Mouse (Mus musculus): ENCODE data around the gene Calhm1.
"Not testable (repeated sequence)": the region's sequence is repeated elsewhere in the genome, so short reads cannot be mapped to it uniquely, and the experiment has no call there.

Calhm1 gene

GRCm38 (mm10) chr19:47152062-47152369 is 8.0 kb upstream of the Calhm1 start:
- no peak for DNase-seq

- DNase-seq = peak in 1 of 2 experiments; percentile 19
Measured at GRCm38 (mm10) chr19:47151332-47152061, 7.4 kb upstream of the Calhm1 start.

- DNase-seq = no peak
Measured at GRCm38 (mm10) chr19:47149854-47150253, 5.8 kb upstream of the Calhm1 start.

GRCm38 (mm10) chr19:47148267-47148847 is 4.3 kb upstream of the Calhm1 start:
- DNase-seq = no peak

GRCm38 (mm10) chr19:47142438-47142837 is 1.6 kb downstream of the Calhm1 start:
- no peak for DNase-seq

GRCm38 (mm10) chr19:47139611-47140010 is 4.4 kb downstream of the Calhm1 start:
- not testable (repeated sequence) for DNase-seq

- DNase-seq = peak; percentile 76 to 83
Measured at GRCm38 (mm10) chr19:47137771-47138421, 6.2 kb downstream of the Calhm1 start, which contains the start of gene Calhm2. TSS of gene Calhm2 (minus strand) at chr19:47138294.

GRCm38 (mm10) chr19:47137051-47137581 is 6.9 kb downstream of the Calhm1 start:
- DNase-seq = peak; percentile 50 to 60

GRCm38 (mm10) chr19:47136170-47136569 is 7.9 kb downstream of the Calhm1 start:
- DNase-seq = no peak

GRCm38 (mm10) chr19:47135568-47135967 is 8.5 kb downstream of the Calhm1 start:
- DNase-seq = no peak

GRCm38 (mm10) chr19:47133161-47133560 is 10.9 kb downstream of the Calhm1 start:
- DNase-seq = peak; percentile 24 to 40

- DNase-seq = no peak
Measured at GRCm38 (mm10) chr19:47130551-47131125, 13.4 kb downstream of the Calhm1 start.

GRCm38 (mm10) chr19:47128835-47129234 is 15.2 kb downstream of the Calhm1 start:
- no peak for DNase-seq

- no peak for DNase-seq
Measured at GRCm38 (mm10) chr19:47128164-47128563, 15.9 kb downstream of the Calhm1 start.

- peak in 1 of 2 experiments; percentile 45 for DNase-seq
Measured at GRCm38 (mm10) chr19:47122802-47123201, 21.3 kb downstream of the Calhm1 start.

- DNase-seq = peak in 1 of 2 experiments; percentile 22
Measured at GRCm38 (mm10) chr19:47121054-47121453, 23.0 kb downstream of the Calhm1 start.

GRCm38 (mm10) chr19:47118634-47119033 is 25.4 kb downstream of the Calhm1 start:
- no peak for DNase-seq

- DNase-seq = no peak
Measured at GRCm38 (mm10) chr19:47104641-47105271, 39.3 kb downstream of the Calhm1 start.

GRCm38 (mm10) chr19:47101080-47101479 is 43.0 kb downstream of the Calhm1 start:
- no peak for DNase-seq
